8 mouse cellular contexts compared by ENCODE assay signal in the genomic region with DNA sequence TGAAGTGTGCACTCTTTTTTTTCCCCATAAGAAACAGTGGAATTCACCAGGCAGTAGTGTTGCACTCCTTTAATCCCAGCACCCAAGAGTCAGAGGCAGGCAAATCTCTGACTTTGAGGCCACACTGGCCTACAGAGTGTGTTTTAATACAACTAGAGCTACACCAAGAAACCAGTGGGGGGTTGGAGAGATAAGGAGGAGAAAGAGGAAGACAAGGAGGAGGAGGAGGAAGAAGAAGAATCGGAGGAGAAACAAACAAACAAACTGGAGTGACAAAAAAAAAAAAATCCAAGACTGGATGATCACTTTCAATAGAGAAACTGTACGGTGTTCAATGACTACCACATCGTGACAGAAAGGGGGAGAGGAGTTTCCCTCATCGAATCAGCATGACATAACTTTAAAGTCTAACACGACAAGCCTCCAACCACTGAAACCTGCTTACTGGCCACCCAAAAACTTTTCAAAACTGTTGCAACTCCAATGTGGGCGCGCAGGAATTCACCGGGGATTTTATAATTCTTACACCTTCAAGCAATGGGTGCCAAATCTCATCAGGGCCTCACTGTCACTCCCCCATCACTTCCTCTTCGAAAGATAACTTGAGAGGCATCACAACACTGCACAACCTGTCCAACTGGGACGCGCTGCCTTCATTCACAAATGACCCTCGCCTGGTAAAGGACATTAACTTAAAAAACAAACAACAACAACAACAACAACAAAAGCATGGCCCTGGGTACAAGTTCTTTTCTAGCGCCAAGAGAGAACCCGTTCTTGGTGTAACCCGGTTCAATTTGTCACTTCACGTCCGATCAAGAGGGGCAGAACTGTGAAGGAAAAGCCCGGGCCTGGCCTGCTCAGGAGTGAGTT. TPM values are rescaled to one million over a fixed set of nuclear protein-coding genes. Genes with fewer than 3 reads are reported as not detected.
A peak's percentile ranks its signal among the peaks of the same experiment; 100 is the strongest.
DNase-seq lines count a peak whose midpoint lies in the region; ATAC-seq and TF ChIP-seq lines count a peak whose summit lies in the region.

No protein-coding gene starts in this region.

- peak overlapping the region; percentile 96 for H3K9ac ChIP-seq in hindbrain, embryonic 13.5 days
- peak overlapping the region; percentile 90 for H3K9ac ChIP-seq in liver, embryonic 13.5 days

- WGBS in spleen, adult 2 months: 2% methylated on average over 18 of the region's 18 CpGs
- WGBS in hindbrain, embryonic 13.5 days: 5% methylated on average over 18 of the region's 18 CpGs
- 5% methylated on average over 18 of the region's 18 CpGs for WGBS in liver, embryonic 13.5 days (ENCODE audit: insufficient replicate concordance)
- 24% methylated on average over 18 of the region's 18 CpGs for WGBS in small intestine, adult 2 months

- H3K4me2 ChIP-seq in hindbrain, embryonic 13.5 days: peak overlapping the region; percentile 81
- H3K4me2 ChIP-seq in liver, embryonic 13.5 days: peak overlapping the region; percentile 77

- TF ChIP-seq CTCF in spleen, adult 2 months (IDR thresholded peaks at IDR 0.05; ENCODE audit: extremely low read depth, insufficient read depth, insufficient read length, insufficient replicate concordance): no peak
- no peak for TF ChIP-seq CTCF in small intestine, adult 2 months (IDR thresholded peaks at IDR 0.05; ENCODE audit: extremely low read depth, insufficient read length, insufficient replicate concordance, low read depth, low read length)

- peak overlapping the region; percentile 68 for H3K4me3 ChIP-seq in spleen, adult 2 months (ENCODE audit: extremely low read depth, insufficient read depth, insufficient read length)
- peak overlapping the region; percentile 83 for H3K4me3 ChIP-seq in hindbrain, embryonic 13.5 days
- H3K4me3 ChIP-seq in liver, embryonic 13.5 days (replicated peaks): peak overlapping the region; percentile 84
- peak overlapping the region; percentile 82 for H3K4me3 ChIP-seq in small intestine, adult 2 months (ENCODE audit: low read depth, low read length)

- peaks cover 9% of the 10 kb centered on the region; the same call in 1 of the 2 replicates for H3K4me1 ChIP-seq in spleen, adult 2 months (ENCODE audit: control insufficient read depth, insufficient read depth, insufficient read length)
- H3K4me1 ChIP-seq in hindbrain, embryonic 13.5 days (replicated peaks): peaks cover 58% of the 10 kb centered on the region
- H3K4me1 ChIP-seq in liver, embryonic 13.5 days (replicated peaks): peaks cover 57% of the 10 kb centered on the region
- H3K4me1 ChIP-seq in small intestine, adult 2 months (ENCODE audit: control insufficient read depth, insufficient read depth, insufficient read length, low read length): no peaks in the 10 kb centered on the region

- H3K27ac ChIP-seq in spleen, adult 2 months (ENCODE audit: insufficient read depth, low read length): peak overlapping the region; percentile 83
- peak overlapping the region; percentile 95 for H3K27ac ChIP-seq in hindbrain, embryonic 13.5 days
- H3K27ac ChIP-seq in liver, embryonic 13.5 days: peak overlapping the region; percentile 69
- H3K27ac ChIP-seq in small intestine, adult 2 months (ENCODE audit: insufficient read depth, low read depth, low read length): no peak overlapping the region

- TF ChIP-seq POLR2A in spleen, adult 2 months (IDR thresholded peaks at IDR 0.05; ENCODE audit: low read depth, low read length): no peak
- no peak for TF ChIP-seq POLR2A in small intestine, adult 2 months (IDR thresholded peaks at IDR 0.05; ENCODE audit: low read depth, low read length)

- H3K9me3 ChIP-seq in hindbrain, embryonic 13.5 days: 0 out of 2 replicates have a peak, but pooled peaks cover 5% of the 10 kb centered on the region
- H3K9me3 ChIP-seq in liver, embryonic 13.5 days (replicated peaks): peaks cover 4% of the 10 kb centered on the region; the same call in 1 of the 2 replicates

- H3K36me3 ChIP-seq in spleen, adult 2 months (ENCODE audit: control insufficient read depth, insufficient read depth, low read length): no peaks in the 10 kb centered on the region
- no peaks in the 10 kb centered on the region for H3K36me3 ChIP-seq in hindbrain, embryonic 13.5 days
- no peaks in the 10 kb centered on the region for H3K36me3 ChIP-seq in liver, embryonic 13.5 days
- no peaks in the 10 kb centered on the region for H3K36me3 ChIP-seq in small intestine, adult 2 months (ENCODE audit: control insufficient read depth, insufficient read depth, low read length)

- no peak for ATAC-seq in hindbrain, embryonic 13.5 days (ENCODE audit: low FRiP score)
- ATAC-seq in liver, embryonic 13.5 days (ENCODE audit: low read depth): peak; percentile 35; the same call in 1 of the 2 replicates

- DNase-seq in spleen, adult 2 months (ENCODE audit: low read depth in 1 of 2, low spot score in 2 of 2): no peak
- DNase-seq in spleen, adult 12 weeks (ENCODE audit: low spot score): no peak
- DNase-seq in c-Kit-positive CD71-positive TER-119-positive erythroid progenitor cells, embryonic 14.5 days (ENCODE audit: low spot score): peak; percentile 41
- DNase-seq in liver, embryonic 13.5 days: peak; percentile 9
- DNase-seq in cerebellum, adult 9-10 months: no peak
- DNase-seq in embryo, embryonic 11 days: no peak

- H3K27me3 ChIP-seq in spleen, adult 2 months (ENCODE audit: control insufficient read depth, insufficient read depth, low read length): no peaks in the 10 kb centered on the region
- H3K27me3 ChIP-seq in hindbrain, embryonic 13.5 days: no peaks in the 10 kb centered on the region
- H3K27me3 ChIP-seq in liver, embryonic 13.5 days: peaks cover 2% of the 10 kb centered on the region; the same call in 1 of the 2 replicates
- H3K27me3 ChIP-seq in small intestine, adult 2 months (ENCODE audit: control insufficient read depth, insufficient read depth, low read length): peaks cover 4% of the 10 kb centered on the region; the same call in 1 of the 2 replicates

RNA-seq across cellular contexts. Expression of a gene that starts 1.2 kb away (rescaled TPM):
- 49.8 and 57.1 TPM in 2 replicates for polyA plus RNA-seq in spleen, adult 2 months (2012; rRNA removed)
- 41.6 and 42.5 TPM in 2 replicates for polyA plus RNA-seq in hindbrain, embryonic 13.5 days (2015; fragmentation: Nextera tagmentation; extraction: Ambion mirVana)
- polyA plus RNA-seq in liver, embryonic 13.5 days (2015; fragmentation: Nextera tagmentation; extraction: Ambion mirVana): 6.7 TPM in 2 replicates
- polyA plus RNA-seq in small intestine, adult 2 months (2012; rRNA removed): 8.6 and 11.7 TPM in 2 replicates

RNA-seq across cellular contexts. Expression of a gene that starts 27.6 kb away (rescaled TPM):
- 8.0 and 11.6 TPM in 2 replicates for polyA plus RNA-seq in spleen, adult 2 months (2012; rRNA removed)
- 69.5 and 75.6 TPM in 2 replicates for polyA plus RNA-seq in hindbrain, embryonic 13.5 days (2015; fragmentation: Nextera tagmentation; extraction: Ambion mirVana)
- 35.4 and 45.7 TPM in 2 replicates for polyA plus RNA-seq in liver, embryonic 13.5 days (2015; fragmentation: Nextera tagmentation; extraction: Ambion mirVana)
- 19.8 and 39.7 TPM in 2 replicates for polyA plus RNA-seq in small intestine, adult 2 months (2012; rRNA removed)

RNA-seq across cellular contexts. Expression of a gene that starts 59.0 kb away (rescaled TPM):
- 16.3 and 22.3 TPM in 2 replicates for polyA plus RNA-seq in spleen, adult 2 months (2012; rRNA removed)
- 42.2 and 42.7 TPM in 2 replicates for polyA plus RNA-seq in hindbrain, embryonic 13.5 days (2015; fragmentation: Nextera tagmentation; extraction: Ambion mirVana)
- polyA plus RNA-seq in liver, embryonic 13.5 days (2015; fragmentation: Nextera tagmentation; extraction: Ambion mirVana): 25.0 and 33.9 TPM in 2 replicates
- 3.1 and 11.0 TPM in 2 replicates for polyA plus RNA-seq in small intestine, adult 2 months (2012; rRNA removed)

Comparison
In these comparisons a context has a peak if more than half of its experiments do, and no peak if none do; other contexts are left out.
1. DNase-seq: peak in c-Kit-positive CD71-positive TER-119-positive erythroid progenitor cells, embryonic 14.5 days (single experiment) and liver, embryonic 13.5 days (single experiment); none in spleen, adult 2 months (0 of 2), spleen, adult 12 weeks (single experiment), cerebellum, adult 9-10 months (single experiment) and embryo, embryonic 11 days (single experiment).
2. Peak in every context shown above with its lines, with median percentiles within 50 percentile points of each other: H3K4me3 ChIP-seq.